Mouse (Mus musculus): ENCODE data around the gene Atg13. TPM values are rescaled to one million over a fixed set of nuclear protein-coding genes. Genes with fewer than 3 reads are reported as not detected.

Atg13 gene
- total RNA-seq, 2 experiments from 2014 or later = 32.2 to 36.2 TPM

GRCm38 (mm10) chr2:91635486-91635885 is 74.9 kb downstream of the Atg13 start:
- TF ChIP-seq CTCF (IDR thresholded peaks at IDR 0.05) = no peak
- intact Hi-C loops (cut with DNase I) = no loop called here

GRCm38 (mm10) chr2:91634841-91635240 is 75.5 kb downstream of the Atg13 start:
- intact Hi-C loops (cut with DNase I) = no loop called here
- no peak for TF ChIP-seq CTCF (IDR thresholded peaks at IDR 0.05)
- Histone ChIP-seq H3K27ac (no peak overlapping the region), H3K4me3 (no peak overlapping the region)
- DNase-seq = no peak

More at GRCm38 (mm10) chr2:91635486-91635885, 74.9 kb downstream of the Atg13 start:
- H3K4me3 ChIP-seq = no peak overlapping the region
- no peak overlapping the region for H3K27ac ChIP-seq
- no peak for DNase-seq

GRCm38 (mm10) chr2:91633334-91633977 is 76.9 kb downstream of the Atg13 start:
- no peak overlapping the region for H3K27ac ChIP-seq
- TF ChIP-seq CTCF (IDR thresholded peaks at IDR 0.05) = no peak
- no peak overlapping the region for H3K4me3 ChIP-seq
- no peak for DNase-seq
- intact Hi-C loops (cut with DNase I) = no loop called here

- no peak overlapping the region for H3K27ac ChIP-seq
- H3K4me3 ChIP-seq = no peak overlapping the region
- no peak for DNase-seq
- intact Hi-C loops (cut with DNase I) = no loop called here
- TF ChIP-seq CTCF (IDR thresholded peaks at IDR 0.05) = no peak
These were observed 78.1 kb downstream of the Atg13 start for GRCm38 (mm10) chr2:91632316-91632715.

GRCm38 (mm10) chr2:91631826-91632225 is 78.5 kb downstream of the Atg13 start:
- no peak for TF ChIP-seq CTCF (IDR thresholded peaks at IDR 0.05)
- intact Hi-C loops (cut with DNase I) = no loop called here
- DNase-seq = no peak
- H3K27ac ChIP-seq = no peak overlapping the region
- no peak overlapping the region for H3K4me3 ChIP-seq

GRCm38 (mm10) chr2:91630384-91630783 is 80.0 kb downstream of the Atg13 start:
- no peak for TF ChIP-seq CTCF (IDR thresholded peaks at IDR 0.05)
- no peak overlapping the region for H3K27ac ChIP-seq
- intact Hi-C loops (cut with DNase I) = no loop called here
- no peak overlapping the region for H3K4me3 ChIP-seq
- no peak for DNase-seq

GRCm38 (mm10) chr2:91629682-91630081 is 80.7 kb downstream of the Atg13 start:
- DNase-seq = no peak
- intact Hi-C loops (cut with DNase I) = no loop called here
- H3K27ac ChIP-seq = no peak overlapping the region
- no peak overlapping the region for H3K4me3 ChIP-seq
- no peak for TF ChIP-seq CTCF (IDR thresholded peaks at IDR 0.05)

- no peak for TF ChIP-seq CTCF (IDR thresholded peaks at IDR 0.05)
- Histone ChIP-seq H3K27ac (no peak overlapping the region), H3K4me3 (no peak overlapping the region)
- intact Hi-C loops (cut with DNase I) = no loop called here
- DNase-seq = no peak
These were observed 82.2 kb downstream of the Atg13 start for GRCm38 (mm10) chr2:91628171-91628570.

- H3K4me3 ChIP-seq = no peak overlapping the region
- H3K27ac ChIP-seq = no peak overlapping the region
- intact Hi-C loops (cut with DNase I) = no loop called here
- TF ChIP-seq CTCF (IDR thresholded peaks at IDR 0.05) = no peak
- DNase-seq = no peak
These were observed 82.9 kb downstream of the Atg13 start for GRCm38 (mm10) chr2:91627486-91627885.

Other genes starting within 250 kb of the Atg13 start
- 10 to 100 TPM; 30.0 to 33.1 TPM for gene Ckap5, start 183.8 kb downstream of the Atg13 start, total RNA-seq (2021)
- gene F2, start 74.2 kb downstream of the Atg13 start, total RNA-seq (2021) = under 1 TPM; 0.11 to 0.13 TPM
- 1 to 10 TPM; 2.5 to 3.1 TPM for gene Zfp408, start 60.8 kb downstream of the Atg13 start, total RNA-seq (2021)
- 1 to 10 TPM; 5.0 to 8.2 TPM for gene Arhgap1, start 60.7 kb downstream of the Atg13 start, total RNA-seq (2021)
- gene Harbi1, start 276 bp upstream of the Atg13 start, total RNA-seq (2021) = 1 to 10 TPM; 4.9 to 5.6 TPM
- gene Ambra1, start 19.6 kb upstream of the Atg13 start, total RNA-seq (2021) = 10 to 100 TPM; 16.7 to 18.1 TPM
- gene Chrm4, start 216.7 kb upstream of the Atg13 start, total RNA-seq (2021) = not detected
- gene Mdk, start 221.7 kb upstream of the Atg13 start, total RNA-seq (2021) = under 1 TPM; 0.51 to 0.92 TPM
- not detected for gene Gm9821, start 235.1 kb upstream of the Atg13 start, total RNA-seq (2021)

All from gastrocnemius, adult 2 months (tissue).